Mouse (Mus musculus): ENCODE data around the gene Epn1. TPM values are rescaled to one million over a fixed set of nuclear protein-coding genes. Genes with fewer than 3 reads are reported as not detected.

Gene Epn1
- polyA plus RNA-seq, 1 experiment = not detected

- peaks cover 29% of the 10 kb centered on the region for H3K4me1 ChIP-seq (ENCODE audit: control insufficient read depth, insufficient read depth, low read length)
- H3K4me3 ChIP-seq (ENCODE audit: insufficient read depth, low read depth, low read length) = peak within 1 kb of the TSS; percentile 63
- H3K27ac ChIP-seq (ENCODE audit: insufficient read depth, low read depth, low read length) = peak within 1 kb of the TSS; percentile 97
- 0 out of 2 replicates have a peak, but pooled peaks have one; percentile 28 for TF ChIP-seq CTCF (IDR thresholded peaks at IDR 0.05; ENCODE audit: insufficient read depth, low read depth, low read length)
- peak; percentile 25 for TF ChIP-seq POLR2A (IDR thresholded peaks at IDR 0.05; ENCODE audit: insufficient read depth, low read depth, low read length)
- WGBS = 1% methylated on average over 65 of the region's 65 CpGs
Measured at GRCm38 (mm10) chr7:5061774-5062359, 18.2 kb upstream of the Epn1 start, which contains the start of gene U2af2. TSS of gene U2af2 (plus strand) at chr7:5062143.

DNA sequence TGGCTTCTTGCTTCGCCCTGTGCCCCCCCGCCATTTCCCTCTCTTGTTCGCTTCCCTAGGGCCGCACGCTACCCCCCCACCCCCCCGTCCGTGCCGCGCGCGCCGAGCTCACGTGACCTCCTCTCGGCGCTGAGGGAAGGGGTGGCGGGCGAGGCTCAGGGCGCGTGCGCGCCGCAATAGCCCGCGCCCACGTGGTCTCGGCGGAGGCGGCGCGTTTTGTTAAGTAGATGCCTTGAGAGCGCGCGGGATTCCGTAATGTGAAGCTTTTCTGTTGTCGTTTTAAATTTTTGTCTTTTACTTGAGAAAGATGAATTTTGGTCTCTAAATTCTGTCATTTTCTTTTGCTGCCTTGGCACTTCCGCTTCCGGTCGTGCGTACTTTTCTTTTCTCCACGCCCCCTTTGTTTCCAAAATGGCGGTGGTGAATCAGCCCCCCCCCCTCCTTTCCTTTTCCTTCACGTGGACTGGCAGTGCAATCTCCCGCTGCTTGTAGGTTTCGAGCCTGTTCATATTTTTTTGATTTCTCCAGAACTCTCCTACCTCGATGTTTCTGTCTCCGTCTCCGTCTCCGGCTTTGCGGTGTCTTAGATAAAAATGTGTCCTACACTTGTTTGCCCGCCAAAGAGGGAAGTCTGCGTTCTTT is 17.6 kb upstream of the Epn1 start:
- H3K27ac ChIP-seq (ENCODE audit: insufficient read depth, low read depth, low read length) = peak overlapping the region; percentile 42; the same call in 1 of the 2 replicates
- TF ChIP-seq CTCF (IDR thresholded peaks at IDR 0.05; ENCODE audit: insufficient read depth, low read depth, low read length) (no peak), POLR2A (IDR thresholded peaks at IDR 0.05; ENCODE audit: insufficient read depth, low read depth, low read length) (no peak)
- H3K4me3 ChIP-seq (ENCODE audit: insufficient read depth, low read depth, low read length) = peak overlapping the region; percentile 63
- peaks cover 29% of the 10 kb centered on the region for H3K4me1 ChIP-seq (ENCODE audit: control insufficient read depth, insufficient read depth, low read length)
- WGBS = under 1% methylated on average over 51 of the region's 51 CpGs

DNA sequence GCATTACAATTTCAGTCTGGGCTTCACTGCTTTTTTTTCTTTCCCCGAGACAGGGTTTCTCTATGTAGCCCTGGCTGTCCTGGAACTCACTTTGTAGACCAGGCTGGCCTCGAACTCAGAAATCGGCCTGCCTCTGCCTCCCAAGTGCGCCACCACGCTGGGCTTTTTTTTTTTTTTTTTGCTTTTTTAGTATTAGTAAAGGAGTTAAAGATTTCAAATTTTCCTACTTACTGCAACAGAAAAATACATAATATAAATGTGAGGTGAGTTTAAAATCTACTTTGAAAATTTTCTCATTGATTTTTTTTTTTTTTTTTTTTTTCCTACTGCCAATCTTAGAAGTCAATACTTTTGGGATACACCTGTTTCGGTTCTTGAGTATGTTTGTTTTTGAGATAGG is 15.1 kb upstream of the Epn1 start:
- H3K27ac ChIP-seq (ENCODE audit: insufficient read depth, low read depth, low read length) = no peak overlapping the region
- no peak overlapping the region for H3K4me3 ChIP-seq (ENCODE audit: insufficient read depth, low read depth, low read length)
- H3K4me1 ChIP-seq (ENCODE audit: control insufficient read depth, insufficient read depth, low read length) = peaks cover 18% of the 10 kb centered on the region
- 94% methylated on average over 6 of the region's 6 CpGs for WGBS
- TF ChIP-seq CTCF (IDR thresholded peaks at IDR 0.05; ENCODE audit: insufficient read depth, low read depth, low read length) = no peak
- no peak for TF ChIP-seq POLR2A (IDR thresholded peaks at IDR 0.05; ENCODE audit: insufficient read depth, low read depth, low read length)

- 55% methylated on average over 1 of the region's 1 CpGs for WGBS
- Histone ChIP-seq H3K4me1 (ENCODE audit: control insufficient read depth, insufficient read depth, low read length) (0 out of 2 replicates have a peak, but pooled peaks cover 2% of the 10 kb centered on the region), H3K27ac (ENCODE audit: insufficient read depth, low read depth, low read length) (no peak overlapping the region), H3K4me3 (ENCODE audit: insufficient read depth, low read depth, low read length) (no peak overlapping the region)
- TF ChIP-seq CTCF (IDR thresholded peaks at IDR 0.05; ENCODE audit: insufficient read depth, low read depth, low read length) (no peak), POLR2A (IDR thresholded peaks at IDR 0.05; ENCODE audit: insufficient read depth, low read depth, low read length) (no peak)
Measured at GRCm38 (mm10) chr7:5073586-5073985, 6.4 kb upstream of the Epn1 start.

DNA sequence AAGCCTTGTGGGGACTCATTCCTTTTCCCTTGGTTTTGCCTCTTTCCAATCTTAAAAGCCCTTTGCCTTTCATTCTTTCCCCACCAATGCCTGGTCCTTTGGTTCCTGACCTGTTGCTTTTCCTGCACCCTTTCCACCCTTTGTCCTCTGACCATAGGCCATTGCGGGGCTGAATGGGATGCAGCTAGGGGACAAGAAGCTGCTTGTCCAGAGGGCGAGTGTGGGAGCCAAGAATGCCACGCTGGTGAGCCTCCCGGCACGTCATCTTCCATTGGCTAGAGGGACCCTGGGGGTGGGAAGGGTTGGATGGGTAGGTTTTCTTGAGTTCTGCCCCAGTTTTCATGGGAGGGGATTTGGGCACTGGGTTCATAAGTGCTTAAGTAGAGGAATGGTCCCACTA is 5.1 kb upstream of the Epn1 start:
- Histone ChIP-seq H3K27ac (ENCODE audit: insufficient read depth, low read depth, low read length) (no peak overlapping the region), H3K4me3 (ENCODE audit: insufficient read depth, low read depth, low read length) (no peak overlapping the region), H3K4me1 (ENCODE audit: control insufficient read depth, insufficient read depth, low read length) (peaks cover 2% of the 10 kb centered on the region; the same call in 1 of the 2 replicates)
- 88% methylated on average over 5 of the region's 5 CpGs for WGBS
- TF ChIP-seq POLR2A (IDR thresholded peaks at IDR 0.05; ENCODE audit: insufficient read depth, low read depth, low read length) = no peak
- no peak for TF ChIP-seq CTCF (IDR thresholded peaks at IDR 0.05; ENCODE audit: insufficient read depth, low read depth, low read length)

- H3K4me3 ChIP-seq (ENCODE audit: insufficient read depth, low read depth, low read length) = no peak overlapping the region
- TF ChIP-seq POLR2A (IDR thresholded peaks at IDR 0.05; ENCODE audit: insufficient read depth, low read depth, low read length) (no peak), CTCF (IDR thresholded peaks at IDR 0.05; ENCODE audit: insufficient read depth, low read depth, low read length) (no peak)
- no peak overlapping the region for H3K27ac ChIP-seq (ENCODE audit: insufficient read depth, low read depth, low read length)
- WGBS = 85% methylated on average over 2 of the region's 2 CpGs
- H3K4me1 ChIP-seq (ENCODE audit: control insufficient read depth, insufficient read depth, low read length) = peaks cover 5% of the 10 kb centered on the region; the same call in 1 of the 2 replicates
Measured at GRCm38 (mm10) chr7:5076931-5077330, 3.1 kb upstream of the Epn1 start.

GRCm38 (mm10) chr7:5079365-5080009 is 548 bp upstream of the Epn1 start:
- WGBS = 49% methylated on average over 10 of the region's 13 CpGs
- peak overlapping the region; percentile 94 for H3K4me3 ChIP-seq (ENCODE audit: insufficient read depth, low read depth, low read length)
- peak overlapping the region; percentile 47; the same call in 1 of the 2 replicates for H3K27ac ChIP-seq (ENCODE audit: insufficient read depth, low read depth, low read length)
- peaks cover 15% of the 10 kb centered on the region; the same call in 1 of the 2 replicates for H3K4me1 ChIP-seq (ENCODE audit: control insufficient read depth, insufficient read depth, low read length)

- TF ChIP-seq CTCF (IDR thresholded peaks at IDR 0.05; ENCODE audit: insufficient read depth, low read depth, low read length) (no peak), POLR2A (IDR thresholded peaks at IDR 0.05; ENCODE audit: insufficient read depth, low read depth, low read length) (no peak)
- H3K27ac ChIP-seq (ENCODE audit: insufficient read depth, low read depth, low read length) = no peak overlapping the region
- peak overlapping the region; percentile 94 for H3K4me3 ChIP-seq (ENCODE audit: insufficient read depth, low read depth, low read length)
- peaks cover 15% of the 10 kb centered on the region; the same call in 1 of the 2 replicates for H3K4me1 ChIP-seq (ENCODE audit: control insufficient read depth, insufficient read depth, low read length)
- WGBS = 4% methylated on average over 6 of the region's 6 CpGs
Measured at GRCm38 (mm10) chr7:5080815-5081214, 780 bp downstream of the Epn1 start.

DNA sequence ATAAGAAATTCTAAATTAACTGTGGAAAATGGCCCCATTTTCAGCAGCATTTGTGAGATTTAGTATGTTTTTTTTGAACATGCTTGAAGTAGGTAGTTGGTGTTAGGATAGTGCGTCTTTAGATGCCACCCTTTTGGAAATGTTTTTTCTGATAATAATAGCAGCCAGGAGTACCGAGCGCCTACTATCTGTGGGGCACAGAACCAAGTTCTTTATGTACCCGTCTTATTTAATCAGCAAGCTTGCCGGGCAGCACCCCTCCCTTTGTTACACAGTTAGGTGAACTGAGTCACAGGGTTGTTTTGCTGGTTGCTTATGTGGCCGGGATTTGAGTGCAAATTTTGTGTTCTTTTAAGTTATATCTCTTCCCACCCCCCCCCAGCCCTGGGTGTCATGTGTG is 1.2 kb downstream of the Epn1 start:
- Histone ChIP-seq H3K4me3 (ENCODE audit: insufficient read depth, low read depth, low read length) (peak overlapping the region; percentile 3; the same call in 1 of the 2 replicates), H3K4me1 (ENCODE audit: control insufficient read depth, insufficient read depth, low read length) (peaks cover 19% of the 10 kb centered on the region), H3K27ac (ENCODE audit: insufficient read depth, low read depth, low read length) (no peak overlapping the region)
- WGBS = 36% methylated on average over 6 of the region's 6 CpGs
- TF ChIP-seq CTCF (IDR thresholded peaks at IDR 0.05; ENCODE audit: insufficient read depth, low read depth, low read length) = no peak
- no peak for TF ChIP-seq POLR2A (IDR thresholded peaks at IDR 0.05; ENCODE audit: insufficient read depth, low read depth, low read length)
